Comparison of ENCODE assay signal across 19 mouse cellular contexts in genomic region chr4:138380132-138380689, GRCm38 (mm10). TPM values are rescaled to one million over a fixed set of nuclear protein-coding genes. Genes with fewer than 3 reads are reported as not detected.
A peak's percentile ranks its signal among the peaks of the same experiment; 100 is the strongest.
DNase-seq lines count a peak whose midpoint lies in the region; ATAC-seq and TF ChIP-seq lines count a peak whose summit lies in the region.
"Had no signal": no experiment of that assay in that cellular context is flagged by ENCODE, and none has a peak within 500 bp of the region (broad histone marks: within the 10 kb centered on the region; RNA-seq: fewer than 3 reads in every experiment).

No protein-coding gene starts in this region.

- TF ChIP-seq CTCF in layer of hippocampus, adult 2 months (conservative IDR thresholded peaks at IDR 0.05) = no peak

- H3K27ac ChIP-seq in layer of hippocampus, adult 2 months = peak overlapping the region; percentile 46; the same call in 1 of the 2 replicates
- peak overlapping the region; percentile 49 for H3K27ac ChIP-seq in hindbrain, embryonic 13.5 days
- H3K27ac ChIP-seq in neural tube, embryonic 13.5 days (replicated peaks) = no peak overlapping the region; the same call in 1 of the 2 replicates
- H3K27ac ChIP-seq: embryonic facial prominence, embryonic 12.5 days; heart, embryonic 15.5 days had no signal

- H3K4me2 ChIP-seq in hindbrain, embryonic 13.5 days = no peak overlapping the region
- no peak overlapping the region for H3K4me2 ChIP-seq in neural tube, embryonic 13.5 days
- H3K4me2 ChIP-seq: embryonic facial prominence, embryonic 12.5 days; heart, embryonic 15.5 days had no signal

- H3K4me1 ChIP-seq in hindbrain, embryonic 13.5 days (replicated peaks) = peaks cover 17% of the 10 kb centered on the region
- peaks cover 18% of the 10 kb centered on the region for H3K4me1 ChIP-seq in neural tube, embryonic 13.5 days (replicated peaks)
- H3K4me1 ChIP-seq: embryonic facial prominence, embryonic 12.5 days; heart, embryonic 15.5 days had no signal

- H3K27me3 ChIP-seq in hindbrain, embryonic 13.5 days = 0 out of 2 replicates have a peak, but pooled peaks cover 7% of the 10 kb centered on the region
- no peaks in the 10 kb centered on the region for H3K27me3 ChIP-seq in neural tube, embryonic 13.5 days
- H3K27me3 ChIP-seq: embryonic facial prominence, embryonic 12.5 days had no signal

- no peaks in the 10 kb centered on the region for H3K9me3 ChIP-seq in hindbrain, embryonic 13.5 days
- H3K9me3 ChIP-seq in neural tube, embryonic 13.5 days = no peaks in the 10 kb centered on the region
- H3K9me3 ChIP-seq: embryonic facial prominence, embryonic 12.5 days; heart, embryonic 15.5 days had no signal

- no peaks in the 10 kb centered on the region for H3K36me3 ChIP-seq in hindbrain, embryonic 13.5 days
- H3K36me3 ChIP-seq in neural tube, embryonic 13.5 days = no peaks in the 10 kb centered on the region
- H3K36me3 ChIP-seq: embryonic facial prominence, embryonic 12.5 days; heart, embryonic 15.5 days had no signal

- no peak overlapping the region for H3K4me3 ChIP-seq in layer of hippocampus, adult 2 months
- H3K4me3 ChIP-seq in hindbrain, embryonic 13.5 days = no peak overlapping the region
- no peak overlapping the region for H3K4me3 ChIP-seq in neural tube, embryonic 13.5 days
- H3K4me3 ChIP-seq: embryonic facial prominence, embryonic 12.5 days; heart, embryonic 15.5 days had no signal

- ATAC-seq in hindbrain, embryonic 13.5 days (ENCODE audit: low FRiP score) = 0 out of 2 replicates have a peak, but pooled peaks have one; percentile 24
- ATAC-seq in neural tube, embryonic 13.5 days (ENCODE audit: low read depth) = peak; percentile 41; the same call in 1 of the 2 replicates
- ATAC-seq: inflammation-experienced regulatory T-cells, adult 6 months had no signal

- 28% methylated on average over 10 of the region's 10 CpGs for WGBS in hindbrain, embryonic 13.5 days
- 40% methylated on average over 10 of the region's 10 CpGs for WGBS in neural tube, embryonic 13.5 days

- DNase-seq in adrenal gland, postnatal 14 days = peak; percentile 32
- DNase-seq in adrenal gland, adult 2 months = no peak
- DNase-seq in layer of hippocampus, adult 2 months (ENCODE audit: low spot score in 2 of 2) = no peak
- DNase-seq in layer of hippocampus, postnatal 10 days (ENCODE audit: low spot score in 2 of 2) = no peak
- DNase-seq in cerebellum, postnatal 4 days (ENCODE audit: low spot score in 2 of 2) = no peak
- DNase-seq in layer of hippocampus, postnatal 14 days (ENCODE audit: low spot score in 2 of 2) = no peak
- DNase-seq: heart, adult 18-20 months; liver; lung, adult 2 months; lung, postnatal 4 days; right cerebral cortex, postnatal 14 days had no signal

- H3K9ac ChIP-seq in hindbrain, embryonic 13.5 days = no peak overlapping the region
- H3K9ac ChIP-seq in neural tube, embryonic 13.5 days = no peak overlapping the region
- H3K9ac ChIP-seq: embryonic facial prominence, embryonic 12.5 days; heart, embryonic 15.5 days had no signal

RNA-seq across cellular contexts. Expression of gene Cda, which starts 12.4 kb away (rescaled TPM):
- total RNA-seq in adrenal gland, postnatal 14 days (2021) = 10.4 and 11.5 TPM in 2 replicates
- total RNA-seq in adrenal gland, adult 2 months (2021) = 10 to 100 TPM; 11.2 to 15.5 TPM
- polyA plus RNA-seq in adrenal gland, adult 2 months (2012; rRNA removed) = 26.4 and 31.5 TPM in 2 replicates
- 1 to 10 TPM; 1.9 to 3.2 TPM for total RNA-seq in layer of hippocampus, adult 2 months (2021)
- total RNA-seq in layer of hippocampus, postnatal 10 days (2021) = 1 to 10 TPM; 2.1 to 2.3 TPM
- polyA plus RNA-seq in hindbrain, embryonic 13.5 days (2015; fragmentation: Nextera tagmentation; extraction: Ambion mirVana) = 4.0 and 4.1 TPM in 2 replicates
- polyA plus RNA-seq in neural tube, embryonic 13.5 days (2015; fragmentation: Nextera tagmentation; extraction: Ambion mirVana) = 6.4 and 7.1 TPM in 2 replicates
- total RNA-seq in layer of hippocampus, postnatal 14 days (2021) = 1 to 10 TPM; 1.2 to 2.9 TPM
- total RNA-seq: CH12.LX; monocyte, adult 5-6 weeks had no signal
- polyA plus RNA-seq: inflammation-experienced regulatory T-cells, adult 6 months had no signal

RNA-seq across cellular contexts. Expression of gene Fam43b, which starts 16.1 kb away (rescaled TPM):
- 2.1 and 3.0 TPM in 2 replicates for total RNA-seq in adrenal gland, postnatal 14 days (2021)
- total RNA-seq in adrenal gland, adult 2 months (2021) = 1 to 10 TPM; 2.1 to 4.8 TPM
- polyA plus RNA-seq in adrenal gland, adult 2 months (2012; rRNA removed) = 10.3 and 10.9 TPM in 2 replicates
- total RNA-seq in layer of hippocampus, adult 2 months (2021) = 10 to 100 TPM; 26.5 to 33.1 TPM
- total RNA-seq in layer of hippocampus, postnatal 10 days (2021) = 10 to 100 TPM; 29.3 to 33.8 TPM
- 3.0 and 3.5 TPM in 2 replicates for polyA plus RNA-seq in hindbrain, embryonic 13.5 days (2015; fragmentation: Nextera tagmentation; extraction: Ambion mirVana)
- 2.2 and 2.6 TPM in 2 replicates for polyA plus RNA-seq in neural tube, embryonic 13.5 days (2015; fragmentation: Nextera tagmentation; extraction: Ambion mirVana)
- 10 to 100 TPM; 24.2 to 24.3 TPM for total RNA-seq in layer of hippocampus, postnatal 14 days (2021)
- total RNA-seq: CH12.LX; gastrocnemius, adult 8-10 months; heart, adult 18-20 months; monocyte, adult 5-6 weeks had no signal
- polyA plus RNA-seq: heart, embryonic 15.5 days; inflammation-experienced regulatory T-cells, adult 6 months; lung, adult 2 months had no signal

RNA-seq across cellular contexts. Expression of gene Pink1, which starts 54.1 kb away (rescaled TPM):
- total RNA-seq in adrenal gland, postnatal 14 days (2021) = 149 and 151 TPM in 2 replicates
- total RNA-seq in adrenal gland, adult 2 months (2021) = 100 to 1,000 TPM; 145 to 180 TPM
- polyA plus RNA-seq in adrenal gland, adult 2 months (2012; rRNA removed) = 371 and 378 TPM in 2 replicates
- 100 to 1,000 TPM; 245 to 254 TPM for total RNA-seq in layer of hippocampus, adult 2 months (2021)
- total RNA-seq in layer of hippocampus, postnatal 10 days (2021) = 100 to 1,000 TPM; 128 to 131 TPM
- 91.0 and 93.8 TPM in 2 replicates for polyA plus RNA-seq in hindbrain, embryonic 13.5 days (2015; fragmentation: Nextera tagmentation; extraction: Ambion mirVana)
- polyA plus RNA-seq in neural tube, embryonic 13.5 days (2015; fragmentation: Nextera tagmentation; extraction: Ambion mirVana) = 84.9 and 94.0 TPM in 2 replicates
- 100 to 1,000 TPM; 162 to 169 TPM for total RNA-seq in layer of hippocampus, postnatal 14 days (2021)

RNA-seq across cellular contexts. Expression of gene Mul1, which starts 54.3 kb away (rescaled TPM):
- total RNA-seq in adrenal gland, postnatal 14 days (2021) = 53.9 and 57.6 TPM in 2 replicates
- total RNA-seq in adrenal gland, adult 2 months (2021) = 10 to 100 TPM; 45.1 to 61.0 TPM
- 20.4 and 26.9 TPM in 2 replicates for polyA plus RNA-seq in adrenal gland, adult 2 months (2012; rRNA removed)
- 10 to 100 TPM; 54.4 to 57.9 TPM for total RNA-seq in layer of hippocampus, adult 2 months (2021)
- total RNA-seq in layer of hippocampus, postnatal 10 days (2021) = 10 to 100 TPM; 39.1 to 43.4 TPM
- polyA plus RNA-seq in hindbrain, embryonic 13.5 days (2015; fragmentation: Nextera tagmentation; extraction: Ambion mirVana) = 20.9 and 21.4 TPM in 2 replicates
- polyA plus RNA-seq in neural tube, embryonic 13.5 days (2015; fragmentation: Nextera tagmentation; extraction: Ambion mirVana) = 19.8 and 21.6 TPM in 2 replicates
- total RNA-seq in layer of hippocampus, postnatal 14 days (2021) = 10 to 100 TPM; 43.4 to 46.7 TPM
